Mouse (Mus musculus): ENCODE data around the gene Hif1an.

The Hif1an gene

GRCm38 (mm10) chr19:44567763-44568162, 5.1 kb downstream of the Hif1an start:
- no peak for DNase-seq

GRCm38 (mm10) chr19:44576275-44576674, 13.6 kb downstream of the Hif1an start:
- no peak for DNase-seq

GRCm38 (mm10) chr19:44578038-44578437, 15.4 kb downstream of the Hif1an start:
- DNase-seq = no peak

- no peak for DNase-seq
These were observed 19.5 kb downstream of the Hif1an start for GRCm38 (mm10) chr19:44582103-44582502.

- DNase-seq = peak; percentile 85
These were observed 20.1 kb downstream of the Hif1an start for GRCm38 (mm10) chr19:44582638-44583309.

GRCm38 (mm10) chr19:44588036-44588435, 25.4 kb downstream of the Hif1an start:
- no peak for DNase-seq

GRCm38 (mm10) chr19:44589591-44590223, 27.1 kb downstream of the Hif1an start:
- DNase-seq = no peak

GRCm38 (mm10) chr19:44590992-44591391, 28.3 kb downstream of the Hif1an start:
- no peak for DNase-seq

- DNase-seq = no peak
These were observed 29.0 kb downstream of the Hif1an start for GRCm38 (mm10) chr19:44591638-44592037.

- DNase-seq = no peak
These were observed 31.5 kb downstream of the Hif1an start for GRCm38 (mm10) chr19:44594180-44594579.

GRCm38 (mm10) chr19:44618166-44618565, 55.5 kb downstream of the Hif1an start:
- peak; percentile 60 for DNase-seq

All from layer of hippocampus, adult 9-11 months (tissue).